Mouse (Mus musculus) left cerebral cortex, postnatal 36 days (tissue): ENCODE data around the gene Ankrd61. TPM values are rescaled to one million over a fixed set of nuclear protein-coding genes. Genes with fewer than 3 reads are reported as not detected.

ENCODE experiments used
- DNase-seq, 2 experiments: peaks; one replicate each; pipeline ENCODE4 v3.0.0; 2021 to 2022; ENCODE audit warnings: low spot score in 2 of 2, mixed read lengths in 1 of 2
- intact Hi-C: fragments of 180-260 bp; cut with DNase I; formaldehyde crosslinking; loops from one replicate; pipeline ENCODE4 v1.15.1; 2025
- total RNA-seq, 2 experiments: library from RNA; stranded (reverse); gene quantifications; 2 replicates each; pipeline ENCODE4 v1.2.3; 2021

Ankrd61 gene
- total RNA-seq, result not detected

- DNase-seq, result no peak
- intact Hi-C loops, result no loop called here
These were observed at the start of gene Ankrd61 for GRCm38 (mm10) chr5:143897635-143898330. Gene Ankrd61, minus strand, starts transcription at chr5:143897685.

GRCm38 (mm10) chr5:143943231-143944125 lies 46.0 kb upstream of the Ankrd61 start:
- intact Hi-C loops, result loop anchor here (5.0 kb wide), 1 partner anchor 139 kb away; no protein-coding TSS in a partner anchor
- DNase-seq, result peak; percentile 79 to 84

- intact Hi-C loops, result loop anchor here (5.0 kb wide), 1 partner anchor 141 kb away; no protein-coding TSS in a partner anchor
- DNase-seq, result no peak
These were observed 44.1 kb upstream of the Ankrd61 start for GRCm38 (mm10) chr5:143941588-143941987.

GRCm38 (mm10) chr5:143936156-143936555 lies 38.7 kb upstream of the Ankrd61 start:
- intact Hi-C loops, result no loop called here
- no peak for DNase-seq

GRCm38 (mm10) chr5:143933875-143934274 lies 36.4 kb upstream of the Ankrd61 start:
- DNase-seq, result no peak
- intact Hi-C loops, result no loop called here

- intact Hi-C loops, result no loop called here
- DNase-seq, result no peak
These were observed 35.9 kb upstream of the Ankrd61 start for GRCm38 (mm10) chr5:143933414-143933813.

- intact Hi-C loops, result no loop called here
- no peak for DNase-seq
These were observed 35.3 kb upstream of the Ankrd61 start, which contains the start of gene Rsph10b for GRCm38 (mm10) chr5:143932831-143933230. Gene Rsph10b, plus strand, starts transcription at chr5:143933035.

- no peak for DNase-seq
- intact Hi-C loops, result no loop called here
These were observed 34.5 kb upstream of the Ankrd61 start for GRCm38 (mm10) chr5:143931863-143932580.

- DNase-seq, result no peak
- intact Hi-C loops, result no loop called here
These were observed 33.2 kb upstream of the Ankrd61 start for GRCm38 (mm10) chr5:143930656-143931055.

GRCm38 (mm10) chr5:143929291-143929690 lies 31.8 kb upstream of the Ankrd61 start:
- intact Hi-C loops, result no loop called here
- no peak for DNase-seq

- intact Hi-C loops, result no loop called here
- DNase-seq, result no peak
These were observed 30.4 kb upstream of the Ankrd61 start, which contains the start of gene Gm42421 for GRCm38 (mm10) chr5:143927875-143928274. Gene Gm42421, plus strand, starts transcription at chr5:143928175.

GRCm38 (mm10) chr5:143924781-143925452 lies 27.4 kb upstream of the Ankrd61 start:
- intact Hi-C loops, result no loop called here
- DNase-seq, result no peak

GRCm38 (mm10) chr5:143918120-143918519 lies 20.6 kb upstream of the Ankrd61 start:
- intact Hi-C loops, result no loop called here
- DNase-seq, result no peak

- no peak for DNase-seq
- intact Hi-C loops, result no loop called here
These were observed 19.9 kb upstream of the Ankrd61 start for GRCm38 (mm10) chr5:143917418-143917817.

GRCm38 (mm10) chr5:143916221-143916620 lies 18.7 kb upstream of the Ankrd61 start:
- intact Hi-C loops, result no loop called here
- DNase-seq, result no peak

GRCm38 (mm10) chr5:143909417-143910400 lies 12.2 kb upstream of the Ankrd61 start, which contains the start of the genes Aimp2 and Pms2:
Gene Aimp2, minus strand, starts transcription at chr5:143909847.
Gene Pms2, plus strand, starts transcription at chr5:143909964.
- intact Hi-C loops, result no loop called here
- DNase-seq, result peak; percentile 96 to 97

GRCm38 (mm10) chr5:143908926-143909325 lies 11.4 kb upstream of the Ankrd61 start:
- DNase-seq, result no peak
- intact Hi-C loops, result no loop called here

- intact Hi-C loops, result no loop called here
These were observed 8.9 kb upstream of the Ankrd61 start for GRCm38 (mm10) chr5:143906429-143906828.

More at GRCm38 (mm10) chr5:143906429-143906828, 8.9 kb upstream of the Ankrd61 start:
- no peak for DNase-seq
